Mouse (Mus musculus) hindbrain, postnatal 0 days (tissue): ENCODE results near the gene Cfl1. TPM values are rescaled to one million over a fixed set of nuclear protein-coding genes. Genes with fewer than 3 reads are reported as not detected.
A peak's percentile ranks its signal among the peaks of the same experiment; 100 is the strongest.

Experiments used
- ATAC-seq: fragments of 200-750 bp; cut with Nextera tagmentation; 2 replicates; pipeline ENCODE4 v1.8.0; 2017; ENCODE audit warnings: mild to moderate bottlenecking, moderate TSS enrichment, moderate library complexity
- DNase-seq: peaks from one replicate; pipeline ENCODE4 v3.0.0-alpha.2; 2015; ENCODE audit warnings: low spot score
- H3K27ac ChIP-seq: fragments of 300-500 bp; sonication (generic); 2 replicates; pipeline ENCODE4 v1.5.1; 2014; ENCODE audit warnings: mild to moderate bottlenecking
- H3K27me3 ChIP-seq: fragments of 300-500 bp; sonication (generic); 2 replicates; pipeline ENCODE4 v1.6.1; 2014; ENCODE audit warnings: low read length, mixed read lengths; ENCODE audit not compliant: insufficient read depth
- H3K36me3 ChIP-seq: fragments of 300-500 bp; sonication (generic); 2 replicates; pipeline ENCODE4 v1.6.1; 2014; ENCODE audit warnings: low read length, mixed read lengths; ENCODE audit not compliant: insufficient read depth
- H3K4me1 ChIP-seq: fragments of 300-500 bp; sonication (generic); 2 replicates; pipeline ENCODE4 v1.6.1; 2014; ENCODE audit warnings: antibody characterized with exemption, low read length, mixed read lengths; ENCODE audit not compliant: insufficient read depth
- H3K4me2 ChIP-seq: fragments of 300-500 bp; sonication (generic); 2 replicates; pipeline ENCODE4 v1.6.1; 2014; ENCODE audit warnings: low read depth, mild to moderate bottlenecking, low read length, moderate library complexity, mixed read lengths
- H3K4me3 ChIP-seq: fragments of 300-500 bp; sonication (generic); 2 replicates; pipeline ENCODE4 v1.5.1; 2014; ENCODE audit warnings: low read length
- H3K9ac ChIP-seq: fragments of 300-500 bp; sonication (generic); replicated peaks from 2 replicates; pipeline ENCODE4 v1.6.1; 2014; ENCODE audit warnings: mild to moderate bottlenecking, low read length, moderate library complexity, mixed read lengths
- H3K9me3 ChIP-seq: fragments of 300-500 bp; sonication (generic); 2 replicates; pipeline ENCODE4 v1.6.1; 2016; ENCODE audit warnings: low read length, mixed read lengths
- CTCF ChIP-seq: IDR thresholded peaks from 2 replicates; pipeline ENCODE4 v1.5.1; 2016; ENCODE audit warnings: antibody characterized with exemption, control low read depth, low read depth
- WGBS: fragments of 180-500 bp; shearing (Covaris S2); extraction: QIAGEN DNeasy Blood & Tissue Kit; methylation state at CpG from one replicate; pipeline ENCODE4 v1.1.7; 2014; 5-methylcytosine and 5-hydroxymethylcytosine counted together
- polyA plus RNA-seq: library from polyadenylated mRNA; unstranded; fragments of >200 nt; fragmentation: Nextera tagmentation; extraction: Ambion mirVana; gene quantifications from 2 replicates; pipeline ENCODE4 v1.2.1, GENCODE M21; 2015
- total RNA-seq: library from RNA; depleted of rRNA; stranded (reverse); fragments of >200 nt; gene quantifications from 2 replicates; pipeline ENCODE4 v1.2.3, GENCODE M21; 2014

Cfl1 gene
- total and polyA plus RNA-seq, 2 experiments from 2014 or later: 1,468 to 3,214 TPM

GRCm38 (mm10) chr19:5473720-5474119 is 16.5 kb upstream of the Cfl1 start, which contains the start of gene Efemp2:
TSS of gene Efemp2 (plus strand) at chr19:5473954.
- no peaks in the 10 kb centered on the region for H3K27me3 ChIP-seq
- TF ChIP-seq CTCF: no peak
- H3K36me3 ChIP-seq: no peaks in the 10 kb centered on the region; the same call in 1 of the 2 replicates
- ATAC-seq (peak; percentile 76), DNase-seq (peak; percentile 81)
- H3K4me1 ChIP-seq: peaks cover 7% of the 10 kb centered on the region
- peak within 1 kb of the TSS; percentile 97 for H3K4me2 ChIP-seq
- H3K9ac ChIP-seq: peak within 1 kb of the TSS; percentile 78
- H3K27ac ChIP-seq: peak within 1 kb of the TSS; percentile 72
- H3K4me3 ChIP-seq: peak within 1 kb of the TSS; percentile 57
- WGBS: 2% methylated on average over 22 of the region's 22 CpGs
- no peaks in the 10 kb centered on the region for H3K9me3 ChIP-seq

DNA sequence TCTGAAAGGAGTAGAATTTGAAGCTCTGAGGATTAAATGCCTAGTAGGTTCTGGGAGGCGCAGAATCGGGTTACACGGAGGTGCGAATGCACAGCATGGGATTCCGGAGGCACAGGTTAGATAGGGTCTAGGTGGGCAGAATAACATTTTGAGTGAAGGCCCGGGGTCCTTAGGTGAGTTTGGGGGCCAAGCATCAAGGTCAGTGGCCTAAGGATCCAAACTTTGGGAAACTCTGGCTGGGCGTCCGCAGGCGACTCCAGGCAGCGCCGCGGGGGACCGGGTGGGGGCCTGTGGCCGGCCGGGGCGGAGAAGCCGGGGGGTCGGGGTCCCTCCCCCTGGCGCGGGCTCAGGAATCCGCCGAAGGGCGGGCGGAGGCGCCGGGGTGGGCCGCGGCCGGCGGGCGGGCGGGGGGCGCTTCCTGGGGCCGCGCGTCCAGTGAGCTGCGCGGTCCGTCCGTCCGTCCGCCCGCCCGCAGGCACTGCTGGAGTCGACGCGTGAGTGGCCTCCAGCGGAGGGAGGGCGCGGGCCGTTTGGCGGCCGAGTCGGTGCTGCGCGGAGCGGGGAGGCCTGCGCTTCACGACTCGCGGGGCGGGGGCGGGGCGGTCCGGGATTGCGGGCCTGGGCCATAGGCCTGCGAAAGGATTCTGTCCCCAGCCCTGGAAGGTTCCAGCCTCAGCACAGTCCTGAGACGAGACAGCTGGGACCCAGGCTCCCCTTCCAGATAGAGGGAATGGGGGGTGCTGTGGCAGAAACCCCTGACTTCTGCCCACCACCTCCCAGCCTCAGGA is 15.8 kb upstream of the Cfl1 start:
- Histone ChIP-seq H3K4me2 (peak overlapping the region; percentile 97), H3K27ac (peak overlapping the region; percentile 72), H3K36me3 (no peaks in the 10 kb centered on the region; the same call in 1 of the 2 replicates), H3K9ac (peak overlapping the region; percentile 78), H3K27me3 (no peaks in the 10 kb centered on the region), H3K9me3 (no peaks in the 10 kb centered on the region), H3K4me1 (peaks cover 7% of the 10 kb centered on the region), H3K4me3 (peak overlapping the region; percentile 57)
- DNase-seq (peak; percentile 63), ATAC-seq (peak; percentile 76)
- no peak for TF ChIP-seq CTCF
- 1% methylated on average over 65 of the region's 68 CpGs for WGBS

DNA sequence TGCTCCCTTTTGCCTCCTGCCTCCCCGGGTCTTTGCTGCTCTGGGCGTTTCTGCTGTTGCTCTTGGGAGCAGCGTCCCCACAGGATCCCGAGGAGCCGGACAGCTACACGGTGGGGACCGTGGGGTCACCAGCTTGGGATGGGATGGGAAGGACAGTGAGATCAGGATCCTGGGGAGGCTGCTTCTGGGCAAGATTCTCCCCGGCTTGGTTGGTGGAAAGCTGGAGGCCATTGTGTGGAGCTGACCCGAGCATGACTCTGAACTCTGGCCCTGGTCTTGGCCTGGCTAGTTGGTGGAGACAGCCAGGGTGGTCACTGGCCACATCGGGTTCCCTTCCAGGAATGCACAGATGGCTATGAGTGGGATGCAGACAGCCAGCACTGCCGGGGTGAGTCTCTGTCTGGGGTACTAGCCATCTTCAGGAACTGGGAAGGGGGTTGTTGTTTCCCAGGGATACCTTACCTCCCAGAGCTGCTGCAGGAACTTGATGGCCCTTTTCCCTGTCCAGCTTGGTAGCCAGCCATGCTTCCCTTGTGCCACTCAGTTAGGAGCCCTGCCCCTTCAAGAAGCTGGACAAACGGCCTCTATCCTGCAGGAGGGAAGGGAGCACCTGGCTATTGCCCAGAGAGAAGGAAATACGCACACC is 15.1 kb upstream of the Cfl1 start:
- no peaks in the 10 kb centered on the region for H3K9me3 ChIP-seq
- ATAC-seq (peak; percentile 33; the same call in 1 of the 2 replicates), DNase-seq (no peak)
- 10% methylated on average over 12 of the region's 13 CpGs for WGBS
- peak overlapping the region; percentile 78 for H3K9ac ChIP-seq
- TF ChIP-seq CTCF: no peak
- H3K4me1 ChIP-seq: peaks cover 7% of the 10 kb centered on the region
- H3K36me3 ChIP-seq: no peaks in the 10 kb centered on the region; the same call in 1 of the 2 replicates
- peak overlapping the region; percentile 97 for H3K4me2 ChIP-seq
- H3K27ac ChIP-seq: peak overlapping the region; percentile 72
- H3K4me3 ChIP-seq: peak overlapping the region; percentile 57
- H3K27me3 ChIP-seq: no peaks in the 10 kb centered on the region

- TF ChIP-seq CTCF: no peak
- Histone ChIP-seq H3K27ac (no peak overlapping the region), H3K4me3 (no peak overlapping the region), H3K9me3 (no peaks in the 10 kb centered on the region), H3K36me3 (peaks cover under 1% of the 10 kb centered on the region; the same call in 1 of the 2 replicates), H3K4me1 (peaks cover 7% of the 10 kb centered on the region), H3K27me3 (no peaks in the 10 kb centered on the region), H3K9ac (no peak overlapping the region), H3K4me2 (no peak overlapping the region)
- DNase-seq: no peak
- 83% methylated on average over 10 of the region's 10 CpGs for WGBS
- ATAC-seq: no peak
Observed at GRCm38 (mm10) chr19:5477004-5477667, 13.1 kb upstream of the Cfl1 start.

DNA sequence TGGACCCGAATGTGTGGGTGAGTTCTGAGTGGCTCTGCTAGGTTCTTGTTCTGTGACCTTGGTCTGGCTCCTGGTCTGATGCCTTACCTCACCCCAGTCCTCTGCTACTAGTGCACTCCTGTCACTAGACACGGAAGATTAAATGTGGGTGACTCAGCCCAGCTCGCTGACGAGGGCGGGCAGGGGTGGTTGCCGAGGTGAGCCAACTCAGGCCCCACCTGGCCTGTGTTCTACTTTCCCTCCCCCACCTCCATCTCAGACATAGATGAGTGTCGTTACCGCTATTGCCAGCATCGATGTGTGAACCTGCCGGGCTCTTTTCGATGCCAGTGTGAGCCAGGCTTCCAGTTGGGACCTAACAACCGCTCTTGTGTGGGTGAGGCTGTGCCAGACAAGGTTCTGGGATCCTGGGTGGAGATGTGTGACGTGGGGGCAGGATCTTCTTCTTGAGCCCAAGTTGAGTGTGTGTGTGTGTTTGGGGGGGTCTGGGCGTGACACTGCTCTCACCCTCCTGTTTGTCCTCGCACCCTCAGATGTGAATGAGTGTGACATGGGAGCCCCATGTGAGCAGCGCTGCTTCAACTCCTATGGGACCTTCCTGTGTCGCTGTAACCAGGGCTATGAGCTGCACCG is 12.5 kb upstream of the Cfl1 start:
- H3K4me2 ChIP-seq: no peak overlapping the region
- H3K9ac ChIP-seq: no peak overlapping the region
- H3K27me3 ChIP-seq: no peaks in the 10 kb centered on the region
- H3K4me1 ChIP-seq: peaks cover 7% of the 10 kb centered on the region
- 89% methylated on average over 18 of the region's 18 CpGs for WGBS
- H3K36me3 ChIP-seq: peaks cover 7% of the 10 kb centered on the region
- ATAC-seq: no peak
- H3K27ac ChIP-seq: no peak overlapping the region
- no peaks in the 10 kb centered on the region for H3K9me3 ChIP-seq
- H3K4me3 ChIP-seq: no peak overlapping the region
- TF ChIP-seq CTCF: no peak
- DNase-seq: no peak

DNA sequence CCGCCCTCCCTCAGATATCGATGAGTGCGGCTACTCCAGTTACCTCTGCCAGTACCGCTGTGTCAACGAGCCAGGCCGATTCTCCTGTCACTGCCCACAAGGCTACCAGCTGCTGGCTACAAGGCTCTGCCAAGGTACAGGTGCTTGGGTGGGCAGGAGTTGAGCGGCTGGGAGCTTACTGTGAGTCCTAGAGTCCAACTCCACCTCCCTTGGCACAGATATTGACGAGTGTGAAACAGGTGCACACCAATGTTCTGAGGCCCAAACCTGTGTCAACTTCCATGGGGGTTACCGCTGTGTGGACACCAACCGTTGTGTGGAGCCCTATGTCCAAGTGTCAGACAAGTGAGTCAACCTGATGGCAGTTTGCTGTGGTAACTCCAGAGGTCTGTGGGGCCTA is 10.2 kb upstream of the Cfl1 start:
- Histone ChIP-seq H3K4me1 (peaks cover 7% of the 10 kb centered on the region), H3K27ac (no peak overlapping the region), H3K27me3 (no peaks in the 10 kb centered on the region), H3K9me3 (no peaks in the 10 kb centered on the region), H3K36me3 (peaks cover 22% of the 10 kb centered on the region), H3K4me3 (no peak overlapping the region), H3K9ac (no peak overlapping the region), H3K4me2 (no peak overlapping the region)
- ATAC-seq (no peak), DNase-seq (no peak)
- WGBS: 89% methylated on average over 10 of the region's 10 CpGs
- no peak for TF ChIP-seq CTCF
